Mouse (Mus musculus) heart, adult 2 months (tissue): ENCODE results near the gene 1700015F17Rik. TPM values are rescaled to one million over a fixed set of nuclear protein-coding genes. Genes with fewer than 3 reads are reported as not detected.

Experiments
- DNase-seq, 2 experiments: peaks; one replicate each; pipeline ENCODE4 v3.0.0; 2021
- H3K27ac ChIP-seq: fragments of 200-600 bp; 2 replicates; pipeline ENCODE4 v1.8.1; 2022
- H3K27me3 ChIP-seq: fragments of 200-500 bp; 2 replicates; pipeline ENCODE4 v1.6.1; 2012; ENCODE audit warnings: mild to moderate bottlenecking, low read length, inconsistent platforms, mixed read lengths; ENCODE audit not compliant: control insufficient read depth, insufficient read depth
- H3K36me3 ChIP-seq: fragments of 200-500 bp; 2 replicates; pipeline ENCODE4 v1.6.1; 2012; ENCODE audit warnings: low read length, inconsistent platforms; ENCODE audit not compliant: control insufficient read depth, insufficient read depth
- H3K4me1 ChIP-seq: fragments of 200-500 bp; 2 replicates; pipeline ENCODE4 v1.6.1; 2011; ENCODE audit warnings: low read length; ENCODE audit not compliant: control insufficient read depth, insufficient read depth
- H3K4me3 ChIP-seq: fragments of 200-600 bp; 2 replicates; pipeline ENCODE4 v1.8.1; 2022
- H3K79me2 ChIP-seq: fragments of 200-500 bp; replicated peaks from 2 replicates; pipeline ENCODE4 v1.6.1; 2012; ENCODE audit warnings: mild to moderate bottlenecking, inconsistent platforms, low read length, moderate library complexity, mixed read lengths; ENCODE audit not compliant: control insufficient read depth, insufficient read depth
- H3K9ac ChIP-seq: fragments of 200-500 bp; 2 replicates; pipeline ENCODE4 v1.6.1; 2012; ENCODE audit warnings: low read depth, mild to moderate bottlenecking, control low read depth, inconsistent platforms, low read length, mixed read lengths
- CTCF ChIP-seq: fragments of 200-600 bp; IDR thresholded peaks from 2 replicates; pipeline ENCODE4 v1.8.1; 2022; ENCODE audit warnings: antibody characterized with exemption, mild to moderate bottlenecking, moderate library complexity
- EP300 ChIP-seq: fragments of 200-500 bp; IDR thresholded peaks from 2 replicates; pipeline ENCODE4 v1.6.1; 2011; ENCODE audit warnings: low read depth, low read length, control low read depth; ENCODE audit not compliant: insufficient read depth
- POLR2A ChIP-seq: fragments of 200-500 bp; IDR thresholded peaks from 2 replicates; pipeline ENCODE4 v1.6.1; 2011; ENCODE audit warnings: mild to moderate bottlenecking, low read depth, low read length, control low read depth; ENCODE audit not compliant: insufficient read depth
- WGBS: fragments of 180-500 bp; shearing (Covaris S2); methylation state at CpG from one replicate; pipeline ENCODE4 v1.1.7; 2018; 5-methylcytosine and 5-hydroxymethylcytosine counted together
- intact Hi-C: fragments of 180-260 bp; cut with DNase I; formaldehyde crosslinking; loops from one replicate; pipeline ENCODE4 v1.15.1; 2025
- polyA plus RNA-seq: library from polyadenylated mRNA; depleted of rRNA; stranded (reverse); fragments of >200 nt; gene quantifications from 2 replicates; pipeline ENCODE4 v1.2.3, GENCODE M21; 2012; rRNA removed
- total RNA-seq, 2 experiments: library from RNA; stranded (reverse); gene quantifications; 2 replicates each; pipeline ENCODE4 v1.2.3; 2021

1700015F17Rik gene
- total and polyA plus RNA-seq, 3 experiments = not detected

DNA sequence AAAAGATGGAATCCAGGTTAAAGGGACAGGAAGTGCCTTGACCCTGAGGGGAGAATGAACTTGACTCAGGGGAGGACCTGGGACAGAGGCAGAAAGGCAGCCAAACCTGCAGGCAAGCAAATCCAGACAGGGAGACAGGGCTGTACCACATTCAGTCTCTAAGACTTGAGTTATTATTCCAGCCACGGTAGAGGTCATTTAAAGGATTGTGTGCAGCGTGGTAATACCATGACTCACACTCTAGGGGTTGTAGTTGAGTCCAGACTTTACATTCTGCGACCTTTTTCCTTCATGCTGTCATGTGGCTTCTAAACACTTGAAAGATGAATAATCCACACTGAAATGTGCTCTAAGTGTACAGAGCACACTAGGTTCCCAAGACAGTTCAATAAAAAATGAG lies 86.2 kb downstream of the 1700015F17Rik start:
- intact Hi-C loops = no loop called here
- no peaks in the 10 kb centered on the region for H3K36me3 ChIP-seq
- no peaks in the 10 kb centered on the region for H3K27me3 ChIP-seq
- WGBS = 37% methylated on average over 3 of the region's 3 CpGs
- H3K79me2 ChIP-seq = no peaks in the 10 kb centered on the region
- TF ChIP-seq EP300 = no peak
- no peak for TF ChIP-seq CTCF
- no peak for TF ChIP-seq POLR2A
- DNase-seq = no peak
- no peak overlapping the region for H3K9ac ChIP-seq
- H3K4me1 ChIP-seq = no peaks in the 10 kb centered on the region
- no peak overlapping the region for H3K4me3 ChIP-seq
- no peak overlapping the region for H3K27ac ChIP-seq

Other genes starting within 250 kb of the 1700015F17Rik start
- gene Cdk14, start 58.8 kb downstream of the 1700015F17Rik start, total RNA-seq = 1 to 10 TPM; 7.6 to 8.1 TPM
- 2.7 and 3.6 TPM in 2 replicates for gene Cdk14, start 58.8 kb downstream of the 1700015F17Rik start, polyA plus RNA-seq
- gene Cldn12, start 35.8 kb upstream of the 1700015F17Rik start, total RNA-seq = 10 to 100 TPM; 15.6 to 23.4 TPM
- gene Cldn12, start 35.8 kb upstream of the 1700015F17Rik start, polyA plus RNA-seq = 14.6 and 29.8 TPM in 2 replicates
- 10 to 100 TPM in 1 of 2 experiments, 1 to 10 TPM in 1; 9.6 to 11.4 TPM for gene Gtpbp10, start 80.4 kb upstream of the 1700015F17Rik start, total RNA-seq
- 4.3 and 9.8 TPM in 2 replicates for gene Gtpbp10, start 80.4 kb upstream of the 1700015F17Rik start, polyA plus RNA-seq
- gene Gm8773, start 94.7 kb upstream of the 1700015F17Rik start, total RNA-seq = not detected
- gene Gm8773, start 94.7 kb upstream of the 1700015F17Rik start, polyA plus RNA-seq = 0.08 TPM in 1 of 2 replicates, not detected in the other
- under 1 TPM; 0.37 to 0.89 TPM for gene Cfap69, start 185.1 kb upstream of the 1700015F17Rik start, total RNA-seq
- 0.49 and 0.50 TPM in 2 replicates for gene Cfap69, start 185.1 kb upstream of the 1700015F17Rik start, polyA plus RNA-seq
- gene Steap2, start 215.4 kb upstream of the 1700015F17Rik start, total RNA-seq = under 1 TPM; 0.44 to 0.52 TPM
- gene Steap2, start 215.4 kb upstream of the 1700015F17Rik start, polyA plus RNA-seq = 1.00 and 1.2 TPM in 2 replicates